Mouse (Mus musculus): ENCODE data around the gene Alkbh1. TPM values are rescaled to one million over a fixed set of nuclear protein-coding genes. Genes with fewer than 3 reads are reported as not detected.

Alkbh1 gene
- polyA plus RNA-seq, 1 experiment from 2014 or later = 36.1 TPM

DNA sequence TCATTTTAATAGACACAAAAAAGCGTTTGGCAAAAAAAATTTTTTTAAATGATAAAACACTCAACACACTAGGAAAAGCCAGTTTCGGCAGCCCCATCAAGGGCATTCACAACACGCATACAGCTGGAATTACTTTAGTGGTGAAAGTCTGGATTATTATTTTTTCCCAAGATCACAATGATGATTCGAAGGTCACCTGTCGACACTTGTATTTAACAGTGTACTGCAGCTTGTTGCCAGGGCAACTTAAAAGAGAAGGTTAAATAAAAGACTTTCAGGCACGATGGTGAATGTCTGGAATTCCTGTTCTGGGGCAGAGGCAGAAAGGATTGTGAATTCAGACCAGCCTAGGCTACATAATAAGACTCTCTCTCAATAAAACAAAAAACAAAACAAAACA lies 41.9 kb downstream of the Alkbh1 start:
- H3K9ac ChIP-seq (ENCODE audit: low read length) = no peak overlapping the region
- no peak for ATAC-seq (ENCODE audit: insufficient number of reproducible peaks, insufficient read depth, low FRiP score, low read depth)
- H3K4me3 ChIP-seq (ENCODE audit: control insufficient read depth in 1 of 2, insufficient read depth in 1 of 2, low read depth in 1 of 2, low read length in 2 of 2) = no peak overlapping the region
- H3K9me3 ChIP-seq (ENCODE audit: control insufficient read depth, low read length) = no peaks in the 10 kb centered on the region
- no peak overlapping the region for H3K27ac ChIP-seq (replicated peaks in 1 of 2; ENCODE audit: control insufficient read depth in 1 of 2, insufficient read depth in 1 of 2, low read depth in 2 of 2, low read length in 2 of 2)
- H3K4me1 ChIP-seq (ENCODE audit: control insufficient read depth in 2 of 2, insufficient read depth in 2 of 2, low read length in 2 of 2) = no peaks in the 10 kb centered on the region
- H3K27me3 ChIP-seq (ENCODE audit: control insufficient read depth, insufficient read depth, low read length) = no peaks in the 10 kb centered on the region
- no peak overlapping the region for H3K4me2 ChIP-seq (ENCODE audit: low read length)
- 41% methylated on average over 6 of the region's 6 CpGs for WGBS
- no peaks in the 10 kb centered on the region for H3K36me3 ChIP-seq (ENCODE audit: control insufficient read depth, insufficient read depth, low read length)

GRCm38 (mm10) chr12:87399119-87399819 lies 44.5 kb downstream of the Alkbh1 start:
- no peak for ATAC-seq (ENCODE audit: insufficient number of reproducible peaks, insufficient read depth, low FRiP score, low read depth)
- Histone ChIP-seq H3K27ac (replicated peaks in 1 of 2; ENCODE audit: control insufficient read depth in 1 of 2, insufficient read depth in 1 of 2, low read depth in 2 of 2, low read length in 2 of 2) (no peak overlapping the region), H3K36me3 (ENCODE audit: control insufficient read depth, insufficient read depth, low read length) (no peaks in the 10 kb centered on the region), H3K9me3 (ENCODE audit: control insufficient read depth, low read length) (no peaks in the 10 kb centered on the region), H3K9ac (ENCODE audit: low read length) (no peak overlapping the region), H3K4me1 (ENCODE audit: control insufficient read depth in 2 of 2, insufficient read depth in 2 of 2, low read length in 2 of 2) (no peaks in the 10 kb centered on the region), H3K4me2 (ENCODE audit: low read length) (no peak overlapping the region), H3K27me3 (ENCODE audit: control insufficient read depth, insufficient read depth, low read length) (no peaks in the 10 kb centered on the region), H3K4me3 (ENCODE audit: control insufficient read depth in 1 of 2, insufficient read depth in 1 of 2, low read depth in 1 of 2, low read length in 2 of 2) (no peak overlapping the region)
- 77% methylated on average over 10 of the region's 10 CpGs for WGBS

- no peak for ATAC-seq (ENCODE audit: insufficient number of reproducible peaks, insufficient read depth, low FRiP score, low read depth)
- no peak overlapping the region for H3K27ac ChIP-seq (replicated peaks in 1 of 2; ENCODE audit: control insufficient read depth in 1 of 2, insufficient read depth in 1 of 2, low read depth in 2 of 2, low read length in 2 of 2)
- no peak overlapping the region for H3K9ac ChIP-seq (ENCODE audit: low read length)
- WGBS = 71% methylated on average over 4 of the region's 4 CpGs
- H3K4me3 ChIP-seq (ENCODE audit: control insufficient read depth in 1 of 2, insufficient read depth in 1 of 2, low read depth in 1 of 2, low read length in 2 of 2) = no peak overlapping the region
- no peaks in the 10 kb centered on the region for H3K27me3 ChIP-seq (ENCODE audit: control insufficient read depth, insufficient read depth, low read length)
- no peaks in the 10 kb centered on the region for H3K9me3 ChIP-seq (ENCODE audit: control insufficient read depth, low read length)
- H3K4me2 ChIP-seq (ENCODE audit: low read length) = no peak overlapping the region
- H3K4me1 ChIP-seq (ENCODE audit: control insufficient read depth in 2 of 2, insufficient read depth in 2 of 2, low read length in 2 of 2) = no peaks in the 10 kb centered on the region
- no peaks in the 10 kb centered on the region for H3K36me3 ChIP-seq (ENCODE audit: control insufficient read depth, insufficient read depth, low read length)
Measured at GRCm38 (mm10) chr12:87397811-87398417, 45.9 kb downstream of the Alkbh1 start.

- 81% methylated on average over 3 of the region's 4 CpGs for WGBS
Measured at GRCm38 (mm10) chr12:87397126-87397525, 46.7 kb downstream of the Alkbh1 start.

DNA sequence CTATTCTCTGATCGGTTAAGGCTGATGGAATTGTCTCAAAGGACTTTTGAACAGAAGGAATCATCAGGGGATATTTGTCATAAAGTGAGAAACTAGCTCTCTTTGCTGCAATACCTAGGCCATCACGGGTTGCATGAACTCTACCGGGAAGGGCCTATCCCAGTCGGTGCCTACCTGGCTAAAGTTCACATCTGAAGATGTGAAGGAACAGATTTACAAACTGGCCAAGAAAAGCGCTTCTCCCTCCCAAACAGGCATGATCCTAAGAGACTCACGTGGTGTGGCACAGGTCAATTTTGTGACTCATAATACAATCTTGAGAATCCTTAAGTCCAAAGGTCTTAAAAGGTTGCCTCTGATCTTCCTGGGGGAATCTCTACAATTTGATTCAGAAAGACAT lies 49.5 kb downstream of the Alkbh1 start:
- Histone ChIP-seq H3K27ac (replicated peaks in 1 of 2; ENCODE audit: control insufficient read depth in 1 of 2, insufficient read depth in 1 of 2, low read depth in 2 of 2, low read length in 2 of 2) (no peak overlapping the region), H3K9me3 (ENCODE audit: control insufficient read depth, low read length) (no peaks in the 10 kb centered on the region), H3K9ac (ENCODE audit: low read length) (no peak overlapping the region), H3K27me3 (ENCODE audit: control insufficient read depth, insufficient read depth, low read length) (no peaks in the 10 kb centered on the region), H3K36me3 (ENCODE audit: control insufficient read depth, insufficient read depth, low read length) (no peaks in the 10 kb centered on the region), H3K4me2 (ENCODE audit: low read length) (no peak overlapping the region), H3K4me1 (ENCODE audit: control insufficient read depth in 2 of 2, insufficient read depth in 2 of 2, low read length in 2 of 2) (no peaks in the 10 kb centered on the region), H3K4me3 (ENCODE audit: control insufficient read depth in 1 of 2, insufficient read depth in 1 of 2, low read depth in 1 of 2, low read length in 2 of 2) (no peak overlapping the region)
- 86% methylated on average over 6 of the region's 6 CpGs for WGBS
- no peak for ATAC-seq (ENCODE audit: insufficient number of reproducible peaks, insufficient read depth, low FRiP score, low read depth)

More at GRCm38 (mm10) chr12:87397126-87397525, 46.7 kb downstream of the Alkbh1 start:
- Histone ChIP-seq H3K4me1 (ENCODE audit: control insufficient read depth in 2 of 2, insufficient read depth in 2 of 2, low read length in 2 of 2) (no peaks in the 10 kb centered on the region), H3K4me2 (ENCODE audit: low read length) (no peak overlapping the region), H3K36me3 (ENCODE audit: control insufficient read depth, insufficient read depth, low read length) (no peaks in the 10 kb centered on the region), H3K9ac (ENCODE audit: low read length) (no peak overlapping the region), H3K27me3 (ENCODE audit: control insufficient read depth, insufficient read depth, low read length) (no peaks in the 10 kb centered on the region), H3K4me3 (ENCODE audit: control insufficient read depth in 1 of 2, insufficient read depth in 1 of 2, low read depth in 1 of 2, low read length in 2 of 2) (no peak overlapping the region), H3K27ac (replicated peaks in 1 of 2; ENCODE audit: control insufficient read depth in 1 of 2, insufficient read depth in 1 of 2, low read depth in 2 of 2, low read length in 2 of 2) (no peak overlapping the region), H3K9me3 (ENCODE audit: control insufficient read depth, low read length) (no peaks in the 10 kb centered on the region)
- ATAC-seq (ENCODE audit: insufficient number of reproducible peaks, insufficient read depth, low FRiP score, low read depth) = no peak

DNA sequence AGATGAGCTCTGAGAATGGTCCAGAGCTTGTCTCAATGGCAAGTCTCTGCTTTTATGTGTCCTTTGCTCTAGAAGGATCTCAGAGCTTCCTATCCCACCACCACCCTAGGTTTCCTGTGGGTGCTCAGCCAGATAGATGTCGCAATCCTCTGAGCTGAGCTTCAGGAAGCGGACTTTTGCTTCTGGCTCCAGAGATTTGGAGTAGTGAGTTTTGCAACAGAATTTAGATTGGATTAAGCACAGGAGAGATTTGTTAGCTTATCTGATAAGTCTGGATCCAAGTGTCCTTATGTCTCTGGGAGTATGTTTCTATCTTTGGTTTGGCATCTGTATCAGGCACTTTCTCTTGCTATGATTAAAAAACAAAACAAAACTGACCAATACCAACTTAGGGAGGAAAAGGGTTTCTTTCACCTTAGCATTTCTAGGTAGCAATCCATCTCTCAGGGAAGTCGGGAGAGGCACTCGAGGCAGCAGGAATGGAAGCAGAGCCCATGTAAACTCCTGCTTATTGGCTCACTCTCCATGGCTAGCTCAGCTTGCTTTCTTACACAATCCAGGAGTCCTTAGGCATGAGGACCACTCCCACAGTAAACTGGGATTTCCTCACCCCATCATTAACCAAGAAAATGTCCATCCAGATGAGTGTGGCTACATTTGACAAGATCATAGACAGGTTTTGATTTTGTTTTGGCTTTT lies 50.2 kb downstream of the Alkbh1 start:
- H3K9me3 ChIP-seq (ENCODE audit: control insufficient read depth, low read length) = no peaks in the 10 kb centered on the region
- H3K4me3 ChIP-seq (ENCODE audit: control insufficient read depth in 1 of 2, insufficient read depth in 1 of 2, low read depth in 1 of 2, low read length in 2 of 2) = no peak overlapping the region
- no peaks in the 10 kb centered on the region for H3K4me1 ChIP-seq (ENCODE audit: control insufficient read depth in 2 of 2, insufficient read depth in 2 of 2, low read length in 2 of 2)
- no peak for ATAC-seq (ENCODE audit: insufficient number of reproducible peaks, insufficient read depth, low FRiP score, low read depth)
- H3K36me3 ChIP-seq (ENCODE audit: control insufficient read depth, insufficient read depth, low read length) = no peaks in the 10 kb centered on the region
- H3K4me2 ChIP-seq (ENCODE audit: low read length) = no peak overlapping the region
- H3K9ac ChIP-seq (ENCODE audit: low read length) = no peak overlapping the region
- H3K27ac ChIP-seq (replicated peaks in 1 of 2; ENCODE audit: control insufficient read depth in 1 of 2, insufficient read depth in 1 of 2, low read depth in 2 of 2, low read length in 2 of 2) = no peak overlapping the region
- WGBS = 67% methylated on average over 4 of the region's 4 CpGs
- H3K27me3 ChIP-seq (ENCODE audit: control insufficient read depth, insufficient read depth, low read length) = no peaks in the 10 kb centered on the region

DNA sequence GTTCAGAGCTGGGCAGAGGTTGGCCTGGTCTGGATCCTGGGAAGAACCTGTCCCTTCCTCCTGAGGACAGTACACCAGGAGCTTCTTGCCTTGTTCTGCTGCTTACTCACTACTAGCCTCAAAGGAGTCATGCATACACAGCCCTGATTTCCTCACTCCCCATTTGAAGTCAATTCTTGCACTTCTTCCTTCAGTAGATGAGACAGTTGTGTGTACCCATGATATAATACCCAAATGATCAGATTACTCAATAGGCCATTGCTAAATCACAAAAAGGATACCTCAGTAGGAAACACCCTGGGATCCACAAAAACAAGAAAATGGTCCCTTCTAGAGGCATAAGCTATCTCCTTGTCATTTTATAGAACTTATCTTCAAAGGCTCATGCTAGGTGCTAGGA lies 52.5 kb downstream of the Alkbh1 start:
- no peaks in the 10 kb centered on the region for H3K9me3 ChIP-seq (ENCODE audit: control insufficient read depth, low read length)
- H3K9ac ChIP-seq (ENCODE audit: low read length) = no peak overlapping the region
- no peaks in the 10 kb centered on the region for H3K36me3 ChIP-seq (ENCODE audit: control insufficient read depth, insufficient read depth, low read length)
- no peak overlapping the region for H3K4me3 ChIP-seq (ENCODE audit: control insufficient read depth in 1 of 2, insufficient read depth in 1 of 2, low read depth in 1 of 2, low read length in 2 of 2)
- no peak overlapping the region for H3K27ac ChIP-seq (replicated peaks in 1 of 2; ENCODE audit: control insufficient read depth in 1 of 2, insufficient read depth in 1 of 2, low read depth in 2 of 2, low read length in 2 of 2)
- ATAC-seq (ENCODE audit: insufficient number of reproducible peaks, insufficient read depth, low FRiP score, low read depth) = no peak
- H3K27me3 ChIP-seq (ENCODE audit: control insufficient read depth, insufficient read depth, low read length) = no peaks in the 10 kb centered on the region
- H3K4me1 ChIP-seq (ENCODE audit: control insufficient read depth in 2 of 2, insufficient read depth in 2 of 2, low read length in 2 of 2) = peaks cover 3 to 7% of the 10 kb centered on the region in 2 experiments; a peak in 3 of 4 replicates
- no peak overlapping the region for H3K4me2 ChIP-seq (ENCODE audit: low read length)
